In the genomic region with DNA sequence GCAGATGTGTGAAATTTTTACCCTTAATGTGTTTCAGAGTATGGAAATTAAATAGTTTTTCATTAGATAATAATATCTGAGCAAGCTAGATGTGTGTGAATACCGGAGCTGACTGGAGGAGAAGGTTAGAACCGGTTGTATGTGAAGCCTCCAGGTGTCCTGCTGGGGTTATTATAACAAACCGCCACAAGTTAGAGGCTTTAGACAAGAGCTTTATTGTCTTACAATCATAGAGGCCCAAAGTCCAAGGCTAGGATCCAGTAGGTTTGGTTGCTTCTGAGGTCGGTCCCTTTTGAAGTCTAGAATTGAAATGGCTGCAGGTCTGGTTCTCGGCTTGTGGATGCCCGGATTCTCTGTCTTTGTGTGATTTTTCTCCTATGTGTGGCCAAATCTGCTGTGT, we compare ENCODE assay signal across 24 mouse cellular contexts. TPM values are rescaled to one million over a fixed set of nuclear protein-coding genes. Genes with fewer than 3 reads are reported as not detected.
"Had no signal": no experiment of that assay in that cellular context is flagged by ENCODE, and none has a peak within 500 bp of the region (broad histone marks: within the 10 kb centered on the region; RNA-seq: fewer than 3 reads in every experiment).

No protein-coding gene starts in this region.

- ATAC-seq: forebrain, postnatal 0 days; hindbrain, embryonic 16.5 days; inflammation-experienced regulatory T-cells, adult 6 months had no signal

- H3K9me3 ChIP-seq: heart, embryonic 12.5 days; hindbrain, embryonic 10.5 days; hindbrain, embryonic 12.5 days; limb, embryonic 10.5 days; limb, embryonic 12.5 days; liver, embryonic 13.5 days had no signal

- H3K4me2 ChIP-seq: heart, embryonic 12.5 days; hindbrain, embryonic 12.5 days; hindbrain, embryonic 14.5 days; limb, embryonic 12.5 days; liver, embryonic 11.5 days; liver, embryonic 13.5 days had no signal

- H3K4me3 ChIP-seq: heart, adult 2 months; heart, embryonic 12.5 days; hindbrain, embryonic 10.5 days; hindbrain, embryonic 12.5 days; layer of hippocampus, adult 2 months; left cerebral cortex, adult 2 months; limb, embryonic 10.5 days; limb, embryonic 12.5 days; liver, embryonic 13.5 days had no signal

- H3K36me3 ChIP-seq: heart, embryonic 12.5 days; hindbrain, embryonic 10.5 days; hindbrain, embryonic 12.5 days; limb, embryonic 10.5 days; limb, embryonic 12.5 days; liver, embryonic 13.5 days had no signal

- H3K27me3 ChIP-seq: heart, embryonic 12.5 days; limb, embryonic 12.5 days had no signal

- DNase-seq: forebrain, postnatal 0 days; gastrocnemius, postnatal 14 days; gastrocnemius, postnatal 36 days; heart, adult 11 months; heart, adult 2 months; heart, postnatal 10 days; heart, postnatal 4 days; kidney, adult 18-20 months; kidney, adult 8-10 months; kidney, postnatal 10 days; kidney, postnatal 36 days; liver; liver, embryonic 13.5 days had no signal

- H3K9ac ChIP-seq: forebrain, postnatal 0 days; heart, embryonic 12.5 days; hindbrain, embryonic 12.5 days; hindbrain, embryonic 14.5 days; limb, embryonic 12.5 days; liver, embryonic 13.5 days had no signal

- H3K27ac ChIP-seq: heart, adult 2 months; hindbrain, embryonic 10.5 days; hindbrain, embryonic 12.5 days; hindbrain, embryonic 14.5 days; layer of hippocampus, adult 2 months; left cerebral cortex, adult 2 months; limb, embryonic 10.5 days; limb, embryonic 12.5 days; liver, embryonic 13.5 days had no signal

- H3K4me1 ChIP-seq: liver, embryonic 13.5 days had no signal

RNA-seq across cellular contexts. Expression of a gene that starts 5.3 kb away (rescaled TPM):
- polyA plus RNA-seq: inflammation-experienced regulatory T-cells, adult 6 months had no signal
